Mouse (Mus musculus): ENCODE results near the gene Arx. TPM values are rescaled to one million over a fixed set of nuclear protein-coding genes. Genes with fewer than 3 reads are reported as not detected.

Gene Arx
- 41.8 and 47.0 TPM in 2 replicates for polyA plus RNA-seq (2012; rRNA removed)

GRCm38 (mm10) chrX:93286291-93286893 is at the start of gene Arx:
Gene Arx (plus strand): TSS chrX:93286445.
- peak; percentile 26 to 66 for DNase-seq (ENCODE audit: extremely low spot score in 1 of 2, low spot score in 1 of 2)

GRCm38 (mm10) chrX:93251329-93251728 is 34.9 kb upstream of the Arx start:
- DNase-seq (ENCODE audit: extremely low spot score in 1 of 2, low spot score in 1 of 2) = no peak

- no peak for DNase-seq (ENCODE audit: extremely low spot score in 1 of 2, low spot score in 1 of 2)
Observed at GRCm38 (mm10) chrX:93275689-93276088, 10.6 kb upstream of the Arx start.

- no peak for DNase-seq (ENCODE audit: extremely low spot score in 1 of 2, low spot score in 1 of 2)
Observed at GRCm38 (mm10) chrX:93279940-93280339, 6.3 kb upstream of the Arx start.

- DNase-seq (ENCODE audit: extremely low spot score in 1 of 2, low spot score in 1 of 2) = peak; percentile 8 to 66
Observed at GRCm38 (mm10) chrX:93281028-93281723, 5.1 kb upstream of the Arx start.

- no peak for DNase-seq (ENCODE audit: extremely low spot score in 1 of 2, low spot score in 1 of 2)
Observed at GRCm38 (mm10) chrX:93281756-93282155, 4.5 kb upstream of the Arx start.

- DNase-seq (ENCODE audit: extremely low spot score in 1 of 2, low spot score in 1 of 2) = no peak
Observed at GRCm38 (mm10) chrX:93285091-93285490, 1.2 kb upstream of the Arx start.

GRCm38 (mm10) chrX:93288339-93288738 is 2.1 kb downstream of the Arx start:
- DNase-seq (ENCODE audit: extremely low spot score in 1 of 2, low spot score in 1 of 2) = no peak

GRCm38 (mm10) chrX:93289076-93289475 is 2.8 kb downstream of the Arx start:
- DNase-seq (ENCODE audit: extremely low spot score in 1 of 2, low spot score in 1 of 2) = no peak

- DNase-seq (ENCODE audit: extremely low spot score in 1 of 2, low spot score in 1 of 2) = no peak
Observed at GRCm38 (mm10) chrX:93289851-93290380, 3.7 kb downstream of the Arx start.

GRCm38 (mm10) chrX:93292031-93292430 is 5.8 kb downstream of the Arx start:
- DNase-seq (ENCODE audit: extremely low spot score in 1 of 2, low spot score in 1 of 2) = no peak

GRCm38 (mm10) chrX:93294736-93295490 is 8.7 kb downstream of the Arx start:
- DNase-seq (ENCODE audit: extremely low spot score in 1 of 2, low spot score in 1 of 2) = no peak

GRCm38 (mm10) chrX:93295819-93296218 is 9.6 kb downstream of the Arx start:
- DNase-seq (ENCODE audit: extremely low spot score in 1 of 2, low spot score in 1 of 2) = no peak

GRCm38 (mm10) chrX:93297001-93297441 is 10.8 kb downstream of the Arx start:
- no peak for DNase-seq (ENCODE audit: extremely low spot score in 1 of 2, low spot score in 1 of 2)

- no peak for DNase-seq (ENCODE audit: extremely low spot score in 1 of 2, low spot score in 1 of 2)
Observed at GRCm38 (mm10) chrX:93299046-93299626, 12.9 kb downstream of the Arx start.

GRCm38 (mm10) chrX:93299771-93300170 is 13.5 kb downstream of the Arx start:
- no peak for DNase-seq (ENCODE audit: extremely low spot score in 1 of 2, low spot score in 1 of 2)

GRCm38 (mm10) chrX:93300183-93300815 is 14.1 kb downstream of the Arx start:
- DNase-seq (ENCODE audit: extremely low spot score in 1 of 2, low spot score in 1 of 2) = no peak

- no peak for DNase-seq (ENCODE audit: extremely low spot score in 1 of 2, low spot score in 1 of 2)
Observed at GRCm38 (mm10) chrX:93301798-93302197, 15.6 kb downstream of the Arx start.

GRCm38 (mm10) chrX:93305780-93306179 is 19.5 kb downstream of the Arx start:
- no peak for DNase-seq (ENCODE audit: extremely low spot score in 1 of 2, low spot score in 1 of 2)

- DNase-seq (ENCODE audit: extremely low spot score in 1 of 2, low spot score in 1 of 2) = no peak
Observed at GRCm38 (mm10) chrX:93317577-93317976, 31.3 kb downstream of the Arx start.

Data from frontal cortex, adult 2 months (tissue).